Mouse (Mus musculus) embryonic facial prominence, embryonic 11.5 days (tissue): ENCODE data around the gene 3110040M04Rik. TPM values are rescaled to one million over a fixed set of nuclear protein-coding genes. Genes with fewer than 3 reads are reported as not detected.

Source experiments
- ATAC-seq: fragments of 200-750 bp; cut with Nextera tagmentation; replicated peaks from 2 replicates; pipeline ENCODE4 v1.8.0; 2017; ENCODE audit warnings: low read depth; ENCODE audit not compliant: insufficient number of reproducible peaks, low FRiP score, low TSS enrichment
- DNase-seq: peaks from one replicate; pipeline ENCODE4 v3.0.0-alpha.2; 2015; ENCODE audit warnings: low spot score
- H3K27ac ChIP-seq: fragments of 300-500 bp; sonication (generic); replicated peaks from 2 replicates; pipeline ENCODE4 v1.5.1; 2014; ENCODE audit warnings: mild to moderate bottlenecking, low read depth, low read length, control low read depth
- H3K27me3 ChIP-seq: fragments of 300-500 bp; sonication (generic); 2 replicates; pipeline ENCODE4 v1.6.1; 2014; ENCODE audit warnings: mild to moderate bottlenecking, low read length, moderate library complexity, mixed read lengths; ENCODE audit not compliant: control insufficient read depth, insufficient read depth
- H3K36me3 ChIP-seq: fragments of 300-500 bp; sonication (generic); replicated peaks from 2 replicates; pipeline ENCODE4 v1.6.1; 2014; ENCODE audit warnings: low read depth, mild to moderate bottlenecking, low read length, moderate library complexity, mixed read lengths; ENCODE audit not compliant: control insufficient read depth, insufficient read depth
- H3K4me1 ChIP-seq: fragments of 300-500 bp; sonication (generic); 2 replicates; pipeline ENCODE4 v1.6.1; 2014; ENCODE audit warnings: low read length, mixed read lengths; ENCODE audit not compliant: control insufficient read depth, insufficient read depth
- H3K4me2 ChIP-seq: fragments of 300-500 bp; sonication (generic); 2 replicates; pipeline ENCODE4 v1.6.1; 2014; ENCODE audit warnings: low read depth, mild to moderate bottlenecking, control low read depth, low read length, moderate library complexity
- H3K4me3 ChIP-seq: fragments of 300-500 bp; sonication (generic); 2 replicates; pipeline ENCODE4 v1.5.1; 2014; ENCODE audit warnings: low read depth, low read length, control low read depth
- H3K9ac ChIP-seq: fragments of 300-500 bp; sonication (generic); replicated peaks from 2 replicates; pipeline ENCODE4 v1.6.1; 2014; ENCODE audit warnings: mild to moderate bottlenecking, control low read depth, low read length
- H3K9me3 ChIP-seq: fragments of 300-500 bp; sonication (generic); replicated peaks from 2 replicates; pipeline ENCODE4 v1.6.1; 2016; ENCODE audit warnings: mild to moderate bottlenecking, low read length, inconsistent platforms, mixed read lengths; ENCODE audit not compliant: control insufficient read depth
- WGBS: fragments of 180-500 bp; shearing (Covaris S2); extraction: QIAGEN DNeasy Blood & Tissue Kit; methylation state at CpG from one replicate; pipeline ENCODE4 v1.1.7; 2014; 5-methylcytosine and 5-hydroxymethylcytosine counted together
- polyA plus RNA-seq: library from polyadenylated mRNA; unstranded; fragments of >200 nt; fragmentation: Nextera tagmentation; extraction: Ambion mirVana; gene quantifications from 2 replicates; pipeline ENCODE4 v1.2.1, GENCODE M21; 2014

3110040M04Rik gene
- polyA plus RNA-seq, 1 experiment from 2014 or later: not detected

GRCm38 (mm10) chr1:151228320-151228989 is 24.5 kb downstream of the 3110040M04Rik start:
- H3K9ac ChIP-seq: no peak overlapping the region

GRCm38 (mm10) chr1:151232346-151232745 is 28.4 kb downstream of the 3110040M04Rik start:
- no peaks in the 10 kb centered on the region for H3K9me3 ChIP-seq
- no peak overlapping the region for H3K27ac ChIP-seq
- WGBS: 82% methylated on average over 3 of the region's 3 CpGs
- no peak for DNase-seq
- H3K9ac ChIP-seq: no peak overlapping the region
- H3K4me3 ChIP-seq: no peak overlapping the region
- H3K27me3 ChIP-seq: no peaks in the 10 kb centered on the region
- no peak overlapping the region for H3K4me2 ChIP-seq
- no peaks in the 10 kb centered on the region for H3K4me1 ChIP-seq
- ATAC-seq: no peak
- H3K36me3 ChIP-seq: no peaks in the 10 kb centered on the region

More at GRCm38 (mm10) chr1:151228320-151228989, 24.5 kb downstream of the 3110040M04Rik start:
- ATAC-seq (no peak), DNase-seq (no peak)
- Histone ChIP-seq H3K4me1 (no peaks in the 10 kb centered on the region), H3K36me3 (no peaks in the 10 kb centered on the region), H3K9me3 (no peaks in the 10 kb centered on the region), H3K27ac (no peak overlapping the region), H3K27me3 (no peaks in the 10 kb centered on the region), H3K4me2 (no peak overlapping the region), H3K4me3 (no peak overlapping the region)
- 80% methylated on average over 1 of the region's 1 CpGs for WGBS

- no peaks in the 10 kb centered on the region for H3K27me3 ChIP-seq
- ATAC-seq (no peak), DNase-seq (no peak)
- no peak overlapping the region for H3K27ac ChIP-seq
- no peak overlapping the region for H3K4me2 ChIP-seq
- WGBS: 90% methylated on average over 3 of the region's 3 CpGs
- no peaks in the 10 kb centered on the region for H3K4me1 ChIP-seq
- H3K9me3 ChIP-seq: no peaks in the 10 kb centered on the region
- no peak overlapping the region for H3K9ac ChIP-seq
- no peak overlapping the region for H3K4me3 ChIP-seq
- H3K36me3 ChIP-seq: no peaks in the 10 kb centered on the region
Measured at GRCm38 (mm10) chr1:151233756-151234155, 29.8 kb downstream of the 3110040M04Rik start.

GRCm38 (mm10) chr1:151235574-151235973 is 31.7 kb downstream of the 3110040M04Rik start:
- H3K9me3 ChIP-seq: no peaks in the 10 kb centered on the region
- no peak overlapping the region for H3K4me3 ChIP-seq
- H3K9ac ChIP-seq: no peak overlapping the region
- H3K4me2 ChIP-seq: no peak overlapping the region
- no peaks in the 10 kb centered on the region for H3K4me1 ChIP-seq
- WGBS: 34% methylated on average over 2 of the region's 2 CpGs
- no peak; the same call in 1 of the 2 replicates for ATAC-seq
- no peaks in the 10 kb centered on the region for H3K27me3 ChIP-seq
- DNase-seq: no peak
- no peak overlapping the region for H3K27ac ChIP-seq
- H3K36me3 ChIP-seq: no peaks in the 10 kb centered on the region

GRCm38 (mm10) chr1:151236141-151236930 is 32.4 kb downstream of the 3110040M04Rik start:
- no peaks in the 10 kb centered on the region for H3K4me1 ChIP-seq
- no peaks in the 10 kb centered on the region for H3K36me3 ChIP-seq
- no peak for DNase-seq
- 0 out of 2 replicates have a peak overlapping the region, but pooled peaks have one; percentile 8 for H3K27ac ChIP-seq
- WGBS: 43% methylated on average over 13 of the region's 13 CpGs
- H3K9me3 ChIP-seq: no peaks in the 10 kb centered on the region
- no peak overlapping the region for H3K4me3 ChIP-seq
- H3K27me3 ChIP-seq: no peaks in the 10 kb centered on the region
- ATAC-seq: no peak
- H3K9ac ChIP-seq: no peak overlapping the region
- no peak overlapping the region for H3K4me2 ChIP-seq

GRCm38 (mm10) chr1:151237780-151238179 is 33.9 kb downstream of the 3110040M04Rik start:
- no peak overlapping the region for H3K4me2 ChIP-seq
- DNase-seq: no peak
- 56% methylated on average over 3 of the region's 3 CpGs for WGBS
- no peaks in the 10 kb centered on the region for H3K4me1 ChIP-seq
- H3K4me3 ChIP-seq: no peak overlapping the region
- no peaks in the 10 kb centered on the region for H3K9me3 ChIP-seq
- ATAC-seq: no peak
- no peaks in the 10 kb centered on the region for H3K36me3 ChIP-seq
- no peak overlapping the region for H3K9ac ChIP-seq
- H3K27ac ChIP-seq: no peak overlapping the region
- H3K27me3 ChIP-seq: no peaks in the 10 kb centered on the region

GRCm38 (mm10) chr1:151243332-151243731 is 39.4 kb downstream of the 3110040M04Rik start:
- Histone ChIP-seq H3K4me1 (no peaks in the 10 kb centered on the region), H3K9ac (no peak overlapping the region), H3K27me3 (no peaks in the 10 kb centered on the region), H3K4me3 (no peak overlapping the region), H3K9me3 (no peaks in the 10 kb centered on the region), H3K27ac (no peak overlapping the region), H3K4me2 (no peak overlapping the region), H3K36me3 (no peaks in the 10 kb centered on the region)
- DNase-seq: no peak
- no peak for ATAC-seq
- 89% methylated on average over 4 of the region's 4 CpGs for WGBS

GRCm38 (mm10) chr1:151244013-151244412 is 40.1 kb downstream of the 3110040M04Rik start:
- 83% methylated on average over 5 of the region's 5 CpGs for WGBS
- no peak for ATAC-seq
- H3K9ac ChIP-seq: no peak overlapping the region
- H3K4me1 ChIP-seq: no peaks in the 10 kb centered on the region
- H3K9me3 ChIP-seq: no peaks in the 10 kb centered on the region
- no peak for DNase-seq
- no peaks in the 10 kb centered on the region for H3K27me3 ChIP-seq
- H3K36me3 ChIP-seq: no peaks in the 10 kb centered on the region
- no peak overlapping the region for H3K27ac ChIP-seq
- H3K4me2 ChIP-seq: no peak overlapping the region
- no peak overlapping the region for H3K4me3 ChIP-seq
